Mouse (Mus musculus) testis, adult 2 months (tissue): ENCODE results near the gene Ltv1.

Experiments used
- CTCF ChIP-seq: fragments of 200-500 bp; IDR thresholded peaks from 2 replicates; pipeline ENCODE4 v1.5.1; 2012; ENCODE audit warnings: low read depth, mild to moderate bottlenecking, inconsistent platforms, low read length, moderate library complexity; ENCODE audit not compliant: control insufficient read depth, insufficient read depth, insufficient replicate concordance
- POLR2A ChIP-seq: fragments of 200-500 bp; IDR thresholded peaks from 2 replicates; pipeline ENCODE4 v1.6.1; 2012; ENCODE audit warnings: low read depth, mild to moderate bottlenecking, inconsistent platforms, low read length, moderate library complexity; ENCODE audit not compliant: control insufficient read depth

- TF ChIP-seq CTCF (no peak), POLR2A (no peak)
Observed at GRCm38 (mm10) chr10:13184170-13184766, 8.7 kb downstream of the Ltv1 start.
